Mouse (Mus musculus) myocyte (in vitro differentiated cells): Measurements from ENCODE around the gene Cacna1d.

Experiments used
- CEBPB ChIP-seq: IDR thresholded peaks from 2 replicates; pipeline ENCODE4 v1.6.1; 2011; ENCODE audit warnings: mild to moderate bottlenecking, moderate library complexity; ENCODE audit not compliant: poor library complexity, insufficient read depth, severe bottlenecking
- MAX ChIP-seq: IDR thresholded peaks from one replicate; pipeline ENCODE4 v1.6.1; 2011; ENCODE audit warnings: low read depth, mild to moderate bottlenecking, control low read depth
- MYOG ChIP-seq, 3 experiments: IDR thresholded peaks; one replicate each; pipeline ENCODE4 v1.6.1; 2011; ENCODE audit warnings: control low read depth in 2 of 3, low read depth in 2 of 3, mild to moderate bottlenecking in 2 of 3; ENCODE audit not compliant: insufficient read length in 2 of 3, control insufficient read depth in 1 of 3, insufficient read depth in 1 of 3
- POLR2A ChIP-seq: IDR thresholded peaks from one replicate; pipeline ENCODE4 v1.6.1; 2011; ENCODE audit warnings: low read depth, mild to moderate bottlenecking, control low read depth, moderate library complexity; ENCODE audit not compliant: insufficient read length
- POLR2AphosphoS2 ChIP-seq: IDR thresholded peaks from one replicate; pipeline ENCODE4 v1.6.1; 2011; ENCODE audit warnings: low read depth, control low read depth; ENCODE audit not compliant: insufficient read length
- REST ChIP-seq: IDR thresholded peaks from one replicate; pipeline ENCODE4 v1.6.1; 2011; ENCODE audit warnings: mild to moderate bottlenecking, control low read depth, moderate library complexity; ENCODE audit not compliant: insufficient read depth, insufficient read length
- TCF12 ChIP-seq: IDR thresholded peaks from one replicate; pipeline ENCODE4 v1.6.1; 2011; ENCODE audit warnings: mild to moderate bottlenecking, control low read depth; ENCODE audit not compliant: poor library complexity, insufficient read depth, severe bottlenecking
- USF1 ChIP-seq: IDR thresholded peaks from one replicate; pipeline ENCODE4 v1.6.1; 2011; ENCODE audit warnings: low read depth, mild to moderate bottlenecking, control low read depth, moderate library complexity

DNA sequence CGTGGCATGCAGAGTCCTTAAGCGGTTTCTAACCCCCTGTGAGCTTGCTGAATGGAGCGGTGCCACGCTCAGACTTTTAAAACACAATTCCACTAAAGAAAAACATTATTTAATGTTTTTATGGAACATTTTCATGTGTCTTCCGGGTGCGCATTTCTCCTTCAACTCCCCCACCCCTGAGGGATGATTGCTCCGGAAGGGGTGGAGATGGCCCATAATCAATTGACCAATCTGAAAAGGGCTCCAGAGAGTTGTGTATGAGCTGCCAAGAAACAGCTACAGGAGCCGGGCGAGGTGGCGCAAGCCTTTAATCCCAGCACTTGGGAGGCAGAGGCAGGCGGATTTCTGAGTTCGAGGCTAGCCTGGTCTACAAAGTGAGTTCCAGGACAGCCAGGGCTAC, 38.2 kb upstream of the Cacna1d start:
- TF ChIP-seq POLR2A (no peak), USF1 (no peak), POLR2AphosphoS2 (no peak), MAX (no peak), TCF12 (no peak), MYOG (IDR thresholded peaks at IDR 0.05; ENCODE audit: control insufficient read depth in 1 of 3, insufficient read depth in 1 of 3, insufficient read length in 2 of 3, low read depth in 2 of 3) (no peak), CEBPB (no peak), REST (no peak)
